ENCODE assay signal across 8 mouse cellular contexts in genomic region chr6:72601732-72602131, GRCm38 (mm10). TPM values are rescaled to one million over a fixed set of nuclear protein-coding genes. Genes with fewer than 3 reads are reported as not detected.
DNase-seq lines count a peak whose midpoint lies in the region; ATAC-seq and TF ChIP-seq lines count a peak whose summit lies in the region.

No protein-coding gene starts in this region.

- no peaks in the 10 kb centered on the region for H3K9me3 ChIP-seq in midbrain, embryonic 14.5 days (ENCODE audit: control insufficient read depth, low read length)
- H3K9me3 ChIP-seq in midbrain, embryonic 13.5 days = no peaks in the 10 kb centered on the region

- peaks cover 13% of the 10 kb centered on the region; the same call in 1 of the 2 replicates for H3K4me1 ChIP-seq in midbrain, embryonic 14.5 days (ENCODE audit: control insufficient read depth, insufficient read depth, low read length)
- H3K4me1 ChIP-seq in midbrain, embryonic 13.5 days (replicated peaks) = peaks cover 19% of the 10 kb centered on the region
- peaks cover 5% of the 10 kb centered on the region for H3K4me1 ChIP-seq in olfactory bulb, adult 2 months (ENCODE audit: control insufficient read depth, insufficient read depth, low read length)

- 0 out of 2 replicates have a peak, but pooled peaks have one; percentile 37 for TF ChIP-seq CTCF in olfactory bulb, adult 2 months (IDR thresholded peaks at IDR 0.05; ENCODE audit: insufficient read depth, low read depth, low read length)

- peak; percentile 78 for DNase-seq in midbrain, embryonic 14.5 days
- peak; percentile 37 to 56 for DNase-seq in adrenal gland, postnatal 4 days (ENCODE audit: low spot score in 2 of 2)
- peak; percentile 87 for DNase-seq in heart, postnatal 4 days
- peak; percentile 73 to 78 for DNase-seq in left cerebral cortex, postnatal 36 days (ENCODE audit: low spot score in 2 of 2)
- peak; percentile 45 to 71 for DNase-seq in thymus, adult 18-20 months

- H3K4me2 ChIP-seq in midbrain, embryonic 14.5 days (ENCODE audit: low read length) = no peak overlapping the region
- H3K4me2 ChIP-seq in midbrain, embryonic 13.5 days (replicated peaks) = no peak overlapping the region

- H3K4me3 ChIP-seq in midbrain, embryonic 14.5 days (replicated peaks; ENCODE audit: low read depth, low read length) = no peak overlapping the region
- H3K4me3 ChIP-seq in midbrain, embryonic 13.5 days (replicated peaks) = no peak overlapping the region
- H3K4me3 ChIP-seq in olfactory bulb, adult 2 months (ENCODE audit: insufficient read depth, low read depth, low read length) = no peak overlapping the region

- 64% methylated on average over 1 of the region's 1 CpGs for WGBS in midbrain, embryonic 14.5 days
- WGBS in midbrain, embryonic 13.5 days = 74% methylated on average over 1 of the region's 1 CpGs
- WGBS in olfactory bulb, adult 2 months = 38% methylated on average over 1 of the region's 1 CpGs

- no peak overlapping the region for H3K9ac ChIP-seq in midbrain, embryonic 14.5 days (replicated peaks; ENCODE audit: low read length)
- H3K9ac ChIP-seq in midbrain, embryonic 13.5 days (replicated peaks) = no peak overlapping the region

- no peak overlapping the region for H3K27ac ChIP-seq in midbrain, embryonic 14.5 days (replicated peaks; ENCODE audit: low read depth, low read length)
- H3K27ac ChIP-seq in midbrain, embryonic 13.5 days = no peak overlapping the region
- H3K27ac ChIP-seq in olfactory bulb, adult 2 months (ENCODE audit: insufficient read depth, low read depth, low read length) = no peak overlapping the region

- ATAC-seq in midbrain, embryonic 14.5 days (ENCODE audit: low FRiP score, low TSS enrichment) = no peak
- no peak for ATAC-seq in midbrain, embryonic 13.5 days
- peak; percentile 60 for ATAC-seq in erythroblast, adult 5-6 weeks (replicated peaks; ENCODE audit: low FRiP score, poor library complexity, severe bottlenecking)

- H3K36me3 ChIP-seq in midbrain, embryonic 14.5 days (ENCODE audit: control insufficient read depth, insufficient read depth, low read length) = peaks cover 16% of the 10 kb centered on the region
- H3K36me3 ChIP-seq in midbrain, embryonic 13.5 days = peaks cover 31% of the 10 kb centered on the region

- intact Hi-C loops in left cerebral cortex, postnatal 36 days (cut with DNase I) = no loop called here

- H3K27me3 ChIP-seq in midbrain, embryonic 14.5 days (ENCODE audit: control insufficient read depth, insufficient read depth, low read length) = no peaks in the 10 kb centered on the region
- H3K27me3 ChIP-seq in midbrain, embryonic 13.5 days = no peaks in the 10 kb centered on the region

- no peak for TF ChIP-seq POLR2A in olfactory bulb, adult 2 months (IDR thresholded peaks at IDR 0.05; ENCODE audit: insufficient read depth, low read depth, low read length)

RNA-seq across cellular contexts. Expression of gene Retsat, which starts 3.5 kb away (rescaled TPM):
- 4.2 and 5.1 TPM in 2 replicates for polyA plus RNA-seq in midbrain, embryonic 14.5 days (2014; fragmentation: Nextera tagmentation; extraction: Ambion mirVana)
- polyA plus RNA-seq in midbrain, embryonic 13.5 days (2015; fragmentation: Nextera tagmentation; extraction: Ambion mirVana) = 5.0 and 6.2 TPM in 2 replicates
- 100 to 1,000 TPM; 159 to 166 TPM for total RNA-seq in adrenal gland, postnatal 4 days (2021)
- 1.7 and 4.0 TPM in 2 replicates for total RNA-seq in erythroblast, adult 5-6 weeks (2015; ENCODE audit: low replicate concordance)
- total RNA-seq in erythroblast, adult 5-6 weeks (2017; ENCODE audit: low replicate concordance) = 3.5 and 3.8 TPM in 2 replicates
- 100 to 1,000 TPM in 1 of 2 experiments, 10 to 100 TPM in 1; 91.3 to 105 TPM for total RNA-seq in heart, postnatal 4 days (2021)
- total RNA-seq in left cerebral cortex, postnatal 36 days (2021) = 10 to 100 TPM; 52.2 to 53.9 TPM
- polyA plus RNA-seq in olfactory bulb, adult 2 months (2012; ENCODE audit: insufficient read depth, insufficient read length, low replicate concordance, missing spikeins) = not detected in 2 replicates

RNA-seq across cellular contexts. Expression of gene Elmod3, which starts 3.5 kb away (rescaled TPM):
- 13.5 and 19.8 TPM in 2 replicates for polyA plus RNA-seq in midbrain, embryonic 14.5 days (2014; fragmentation: Nextera tagmentation; extraction: Ambion mirVana)
- 15.7 and 16.5 TPM in 2 replicates for polyA plus RNA-seq in midbrain, embryonic 13.5 days (2015; fragmentation: Nextera tagmentation; extraction: Ambion mirVana)
- 10 to 100 TPM; 14.2 to 16.8 TPM for total RNA-seq in adrenal gland, postnatal 4 days (2021)
- total RNA-seq in erythroblast, adult 5-6 weeks (2015; ENCODE audit: low replicate concordance) = 2.1 and 5.6 TPM in 2 replicates
- total RNA-seq in erythroblast, adult 5-6 weeks (2017; ENCODE audit: low replicate concordance) = 0.85 and 6.0 TPM in 2 replicates
- 10 to 100 TPM in 1 of 2 experiments, 1 to 10 TPM in 1; 7.6 to 10.2 TPM for total RNA-seq in heart, postnatal 4 days (2021)
- total RNA-seq in left cerebral cortex, postnatal 36 days (2021) = 10 to 100 TPM; 19.7 to 19.9 TPM
- not detected in 2 replicates for polyA plus RNA-seq in olfactory bulb, adult 2 months (2012; ENCODE audit: insufficient read depth, insufficient read length, low replicate concordance, missing spikeins)

RNA-seq across cellular contexts. Expression of gene Tgoln1, which starts 15.1 kb away (rescaled TPM):
- polyA plus RNA-seq in midbrain, embryonic 14.5 days (2014; fragmentation: Nextera tagmentation; extraction: Ambion mirVana) = 31.6 and 47.1 TPM in 2 replicates
- 39.6 and 41.2 TPM in 2 replicates for polyA plus RNA-seq in midbrain, embryonic 13.5 days (2015; fragmentation: Nextera tagmentation; extraction: Ambion mirVana)
- total RNA-seq in adrenal gland, postnatal 4 days (2021) = 10 to 100 TPM; 94.9 to 96.7 TPM
- total RNA-seq in erythroblast, adult 5-6 weeks (2015; ENCODE audit: low replicate concordance) = 17.9 and 24.9 TPM in 2 replicates
- 19.8 and 20.2 TPM in 2 replicates for total RNA-seq in erythroblast, adult 5-6 weeks (2017; ENCODE audit: low replicate concordance)
- total RNA-seq in heart, postnatal 4 days (2021) = 10 to 100 TPM; 31.2 to 32.5 TPM
- total RNA-seq in left cerebral cortex, postnatal 36 days (2021) = 10 to 100 TPM; 89.0 to 89.3 TPM
- not detected in 2 replicates for polyA plus RNA-seq in olfactory bulb, adult 2 months (2012; ENCODE audit: insufficient read depth, insufficient read length, low replicate concordance, missing spikeins)

RNA-seq across cellular contexts. Expression of gene Capg, which starts 57.5 kb away (rescaled TPM):
- 3.3 and 8.6 TPM in 2 replicates for polyA plus RNA-seq in midbrain, embryonic 14.5 days (2014; fragmentation: Nextera tagmentation; extraction: Ambion mirVana)
- 5.3 and 5.7 TPM in 2 replicates for polyA plus RNA-seq in midbrain, embryonic 13.5 days (2015; fragmentation: Nextera tagmentation; extraction: Ambion mirVana)
- 10 to 100 TPM; 48.9 to 55.2 TPM for total RNA-seq in adrenal gland, postnatal 4 days (2021)
- total RNA-seq in erythroblast, adult 5-6 weeks (2015; ENCODE audit: low replicate concordance) = 10.2 and 21.1 TPM in 2 replicates
- 22.2 and 29.0 TPM in 2 replicates for total RNA-seq in erythroblast, adult 5-6 weeks (2017; ENCODE audit: low replicate concordance)
- total RNA-seq in heart, postnatal 4 days (2021) = 10 to 100 TPM; 11.5 to 12.9 TPM
- 1 to 10 TPM; 2.2 to 3.1 TPM for total RNA-seq in left cerebral cortex, postnatal 36 days (2021)
- not detected in 2 replicates for polyA plus RNA-seq in olfactory bulb, adult 2 months (2012; ENCODE audit: insufficient read depth, insufficient read length, low replicate concordance, missing spikeins)

Comparison
In these comparisons a context has a peak if more than half of its experiments do, and no peak if none do; other contexts are left out.
1. RNA of gene Retsat, which starts 3.5 kb away (total RNA-seq): 159 to 166 TPM in adrenal gland, postnatal 4 days, 91.3 to 105 TPM in heart, postnatal 4 days and 52.2 to 53.9 TPM in left cerebral cortex, postnatal 36 days; 1.7 to 4.0 TPM in erythroblast, adult 5-6 weeks; every median in the first group is over 10 times any median in the second.
2. Peak in every context shown above with its lines, with median percentiles within 50 percentile points of each other: DNase-seq.